Mouse (Mus musculus): Measurements from ENCODE around the gene Hist1h2ah. TPM values are rescaled to one million over a fixed set of nuclear protein-coding genes. Genes with fewer than 3 reads are reported as not detected.

The Hist1h2ah gene
- polyA plus RNA-seq, 1 experiment, result 5,297 TPM

- TF ChIP-seq GATA1 (IDR thresholded peaks at IDR 0.05; ENCODE audit: low read length), result no peak
These were observed 6.5 kb downstream of the Hist1h2ah start for GRCm38 (mm10) chr13:22028673-22029460.

- TF ChIP-seq GATA1 (IDR thresholded peaks at IDR 0.05; ENCODE audit: low read length), result no peak
These were observed 9.0 kb downstream of the Hist1h2ah start for GRCm38 (mm10) chr13:22026058-22027031.

GRCm38 (mm10) chr13:22022241-22022640 lies 13.1 kb downstream of the Hist1h2ah start:
- TF ChIP-seq GATA1 (IDR thresholded peaks at IDR 0.05; ENCODE audit: low read length), result no peak

GRCm38 (mm10) chr13:22021581-22021980 lies 13.8 kb downstream of the Hist1h2ah start:
- TF ChIP-seq GATA1 (IDR thresholded peaks at IDR 0.05; ENCODE audit: low read length), result no peak

GRCm38 (mm10) chr13:22020901-22021339 lies 14.4 kb downstream of the Hist1h2ah start:
- TF ChIP-seq GATA1 (IDR thresholded peaks at IDR 0.05; ENCODE audit: low read length), result no peak

- no peak for TF ChIP-seq GATA1 (IDR thresholded peaks at IDR 0.05; ENCODE audit: low read length)
These were observed 15.2 kb downstream of the Hist1h2ah start for GRCm38 (mm10) chr13:22019934-22020835.

GRCm38 (mm10) chr13:22015479-22016450 lies 19.6 kb downstream of the Hist1h2ah start:
- no peak for TF ChIP-seq GATA1 (IDR thresholded peaks at IDR 0.05; ENCODE audit: low read length)

- TF ChIP-seq GATA1 (IDR thresholded peaks at IDR 0.05; ENCODE audit: low read length), result no peak
These were observed 20.9 kb downstream of the Hist1h2ah start for GRCm38 (mm10) chr13:22014411-22014845.

GRCm38 (mm10) chr13:22013716-22014115 lies 21.7 kb downstream of the Hist1h2ah start:
- TF ChIP-seq GATA1 (IDR thresholded peaks at IDR 0.05; ENCODE audit: low read length), result no peak

GRCm38 (mm10) chr13:22009642-22010041 lies 25.7 kb downstream of the Hist1h2ah start, which contains the start of gene Prss16:
Gene Prss16 (minus strand): TSS chr13:22009742.
- no peak for TF ChIP-seq GATA1 (IDR thresholded peaks at IDR 0.05; ENCODE audit: low read length)

- no peak for TF ChIP-seq GATA1 (IDR thresholded peaks at IDR 0.05; ENCODE audit: low read length)
These were observed 26.7 kb downstream of the Hist1h2ah start for GRCm38 (mm10) chr13:22008707-22009106.

- TF ChIP-seq GATA1 (IDR thresholded peaks at IDR 0.05; ENCODE audit: low read length), result no peak
These were observed 27.5 kb downstream of the Hist1h2ah start for GRCm38 (mm10) chr13:22007872-22008271.

- TF ChIP-seq GATA1 (IDR thresholded peaks at IDR 0.05; ENCODE audit: low read length), result no peak
These were observed 28.3 kb downstream of the Hist1h2ah start for GRCm38 (mm10) chr13:22007121-22007510.
